Mouse (Mus musculus): ENCODE measurements at regions not wholly inside any gene's neighbourhood (a gene's known extent, or its start where the extent isn't known, plus 50 kb on each side); places are given as distances from the start of the nearest gene placed in this dataset.

GRCm38 (mm10) chr9:101649816-101650215 is 211.8 kb upstream of the 9630041A04Rik start:
- no peak for DNase-seq (ENCODE audit: low read depth, low spot score)

- no peak for DNase-seq (ENCODE audit: low read depth, low spot score)
Observed at GRCm38 (mm10) chr9:101641524-101641923, 220.1 kb upstream of the 9630041A04Rik start.

- no peak for DNase-seq (ENCODE audit: low read depth, low spot score)
Observed at GRCm38 (mm10) chr9:101640598-101640997, 221.0 kb upstream of the 9630041A04Rik start.

GRCm38 (mm10) chr9:101616261-101616660 is 245.4 kb upstream of the 9630041A04Rik start:
- no peak for DNase-seq (ENCODE audit: low read depth, low spot score)

- no peak for DNase-seq (ENCODE audit: low read depth, low spot score)
Observed at GRCm38 (mm10) chr9:101615176-101615575, 246.5 kb upstream of the 9630041A04Rik start.

- DNase-seq (ENCODE audit: low read depth, low spot score) = no peak
Observed at GRCm38 (mm10) chr9:101613933-101614332, 247.7 kb upstream of the 9630041A04Rik start.

- DNase-seq (ENCODE audit: low read depth, low spot score) = no peak
Observed at GRCm38 (mm10) chr9:101613471-101613870, 248.2 kb upstream of the 9630041A04Rik start.

GRCm38 (mm10) chr9:101612971-101613370 is 248.7 kb upstream of the 9630041A04Rik start:
- DNase-seq (ENCODE audit: low read depth, low spot score) = no peak

GRCm38 (mm10) chr9:101612571-101612970 is 249.1 kb upstream of the 9630041A04Rik start:
- no peak for DNase-seq (ENCODE audit: low read depth, low spot score)

- peak; percentile 66 for DNase-seq (ENCODE audit: low read depth, low spot score)
Observed at GRCm38 (mm10) chr9:101611481-101611880, 250.2 kb upstream of the 9630041A04Rik start.

GRCm38 (mm10) chr9:101610806-101611443 is 250.7 kb upstream of the 9630041A04Rik start:
- DNase-seq (ENCODE audit: low read depth, low spot score) = no peak

GRCm38 (mm10) chr9:101610338-101610737 is 251.3 kb upstream of the 9630041A04Rik start:
- no peak for DNase-seq (ENCODE audit: low read depth, low spot score)

- peak; percentile 34 for DNase-seq (ENCODE audit: low read depth, low spot score)
Observed at GRCm38 (mm10) chr9:101602799-101603198, 258.8 kb upstream of the 9630041A04Rik start.

GRCm38 (mm10) chr9:101596898-101597297 is 264.7 kb upstream of the 9630041A04Rik start:
- no peak for DNase-seq (ENCODE audit: low read depth, low spot score)

GRCm38 (mm10) chr9:101595101-101595650 is 266.5 kb upstream of the 9630041A04Rik start:
- DNase-seq (ENCODE audit: low read depth, low spot score) = no peak

- no peak for DNase-seq (ENCODE audit: low read depth, low spot score)
Observed at GRCm38 (mm10) chr9:101592621-101593020, 269.0 kb upstream of the 9630041A04Rik start.

GRCm38 (mm10) chr9:101591681-101592080 is 270.0 kb upstream of the 9630041A04Rik start:
- no peak for DNase-seq (ENCODE audit: low read depth, low spot score)

GRCm38 (mm10) chr9:101590310-101590709 is 271.3 kb upstream of the 9630041A04Rik start:
- no peak for DNase-seq (ENCODE audit: low read depth, low spot score)

- no peak for DNase-seq (ENCODE audit: low read depth, low spot score)
Observed at GRCm38 (mm10) chr9:101581064-101581463, 280.6 kb upstream of the 9630041A04Rik start.

GRCm38 (mm10) chr9:101570714-101571113 is 290.9 kb upstream of the 9630041A04Rik start:
- DNase-seq (ENCODE audit: low read depth, low spot score) = no peak

GRCm38 (mm10) chr9:101563196-101563595 is 298.4 kb upstream of the 9630041A04Rik start:
- no peak for DNase-seq (ENCODE audit: low read depth, low spot score)

GRCm38 (mm10) chr9:101559366-101559765 is 302.3 kb upstream of the 9630041A04Rik start:
- no peak for DNase-seq (ENCODE audit: low read depth, low spot score)

GRCm38 (mm10) chr9:101555011-101555673 is 303.5 kb upstream of the Ppp2r3a start:
- peak; percentile 78 for DNase-seq (ENCODE audit: low read depth, low spot score)

All from mesoderm, embryonic 11.5 days (tissue).